Comparison of ENCODE assay signal across 12 mouse cellular contexts in the genomic region with DNA sequence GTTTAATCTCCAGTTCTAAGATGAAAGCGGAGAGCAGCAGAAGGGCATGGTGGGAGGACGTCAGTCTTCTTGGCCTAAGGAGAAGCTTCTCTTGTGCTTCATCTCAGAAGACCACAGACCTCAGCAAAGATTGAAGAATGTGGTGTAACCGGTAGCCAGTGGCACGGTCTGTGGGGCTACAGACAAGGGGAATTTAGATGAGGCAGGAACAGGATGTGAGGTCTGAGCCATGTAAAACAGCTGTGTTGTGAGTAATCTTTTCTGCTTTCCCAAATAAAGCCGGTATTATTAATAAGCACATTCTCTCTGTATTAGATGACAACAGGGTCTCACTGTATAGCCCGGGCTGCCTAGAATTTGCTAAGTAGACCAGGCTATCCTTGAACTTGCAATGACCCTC. TPM values are rescaled to one million over a fixed set of nuclear protein-coding genes. Genes with fewer than 3 reads are reported as not detected.
DNase-seq lines count a peak whose midpoint lies in the region; ATAC-seq lines count a peak whose summit lies in the region.
"Had no signal": no experiment of that assay in that cellular context is flagged by ENCODE, and none has a peak within 500 bp of the region (broad histone marks: within the 10 kb centered on the region; RNA-seq: fewer than 3 reads in every experiment).

No protein-coding gene starts in this region.

- 69% methylated on average over 6 of the region's 6 CpGs for WGBS in kidney, embryonic 16.5 days
- 70% methylated on average over 6 of the region's 6 CpGs for WGBS in forebrain, embryonic 12.5 days

- no peak for DNase-seq in kidney, postnatal 14 days
- DNase-seq in frontal cortex, adult 2 months (ENCODE audit: extremely low spot score in 1 of 2, low spot score in 1 of 2) = no peak
- no peak for DNase-seq in ovary, postnatal 14 days (ENCODE audit: low spot score)
- DNase-seq: cerebellum, adult 9-10 months; right cerebral cortex, postnatal 4 days had no signal

- no peak for ATAC-seq in kidney, embryonic 16.5 days (ENCODE audit: low FRiP score, low TSS enrichment)
- ATAC-seq in CD4-positive, CD25-positive, alpha-beta regulatory T cell, adult 4 months = peak; percentile 87
- peak; percentile 84 for ATAC-seq in common myeloid progenitor, adult 5-6 weeks (replicated peaks; ENCODE audit: low read depth, poor library complexity, severe bottlenecking)
- ATAC-seq in monocyte, adult 5-6 weeks (replicated peaks; ENCODE audit: insufficient number of reproducible peaks, low FRiP score, low TSS enrichment, poor library complexity, severe bottlenecking) = peak; percentile 88
- ATAC-seq in forebrain, embryonic 12.5 days (ENCODE audit: low FRiP score) = no peak

- H3K9me3 ChIP-seq in kidney, embryonic 16.5 days (ENCODE audit: low read length) = no peaks in the 10 kb centered on the region
- H3K9me3 ChIP-seq in forebrain, embryonic 12.5 days = no peaks in the 10 kb centered on the region

- no peaks in the 10 kb centered on the region for H3K27me3 ChIP-seq in kidney, embryonic 16.5 days (ENCODE audit: insufficient read depth, low read length)
- no peaks in the 10 kb centered on the region for H3K27me3 ChIP-seq in forebrain, embryonic 12.5 days

- H3K4me1 ChIP-seq in kidney, embryonic 16.5 days (ENCODE audit: insufficient read depth, low read length) = peaks cover 32% of the 10 kb centered on the region
- H3K4me1 ChIP-seq in forebrain, embryonic 12.5 days = peaks cover 21% of the 10 kb centered on the region

- 0 out of 2 replicates have a peak overlapping the region, but pooled peaks have one; percentile 31 for H3K9ac ChIP-seq in kidney, embryonic 16.5 days (replicated peaks; ENCODE audit: low read length)
- H3K9ac ChIP-seq in forebrain, embryonic 12.5 days = no peak overlapping the region

- H3K36me3 ChIP-seq in kidney, embryonic 16.5 days (ENCODE audit: insufficient read depth, low read length) = no peaks in the 10 kb centered on the region
- H3K36me3 ChIP-seq in forebrain, embryonic 12.5 days (replicated peaks) = 0 out of 2 replicates have a peak, but pooled peaks cover 3% of the 10 kb centered on the region

- peak overlapping the region; percentile 68; the same call in 1 of the 2 replicates for H3K27ac ChIP-seq in kidney, embryonic 16.5 days (ENCODE audit: low read length)
- H3K27ac ChIP-seq in forebrain, embryonic 12.5 days = no peak overlapping the region

- no peak overlapping the region for H3K4me3 ChIP-seq in kidney, embryonic 16.5 days (ENCODE audit: low read length)
- H3K4me3 ChIP-seq in forebrain, embryonic 12.5 days (replicated peaks) = no peak overlapping the region

- no peak overlapping the region for H3K4me2 ChIP-seq in kidney, embryonic 16.5 days (replicated peaks; ENCODE audit: low read depth, low read length)
- no peak overlapping the region for H3K4me2 ChIP-seq in forebrain, embryonic 12.5 days
- H3K4me2 ChIP-seq: midbrain, embryonic 11.5 days had no signal

RNA-seq across cellular contexts. Expression of a gene that starts 28.8 kb away (rescaled TPM):
- polyA plus RNA-seq in kidney, embryonic 16.5 days (2015; fragmentation: Nextera tagmentation; extraction: Ambion mirVana) = 77.4 and 102 TPM in 2 replicates
- 10 to 100 TPM; 69.2 to 76.3 TPM for polyA plus RNA-seq in CD4-positive, CD25-positive, alpha-beta regulatory T cell, adult 4 months (2017; shearing (Covaris generic))
- total RNA-seq in common myeloid progenitor, adult 5-6 weeks (2017) = 45.6 and 61.3 TPM in 2 replicates
- 66.9 to 107 TPM (median 85.9 TPM) in 3 replicates for total RNA-seq in monocyte, adult 5-6 weeks (2017)
- polyA plus RNA-seq in frontal cortex, adult 2 months (2012; rRNA removed) = 14.2 and 16.3 TPM in 2 replicates
- polyA plus RNA-seq in forebrain, embryonic 12.5 days (2016; fragmentation: Nextera tagmentation; extraction: Ambion mirVana) = 36.4 and 42.5 TPM in 2 replicates

RNA-seq across cellular contexts. Expression of a gene that starts 52.8 kb away (rescaled TPM):
- 13.2 and 16.8 TPM in 2 replicates for polyA plus RNA-seq in kidney, embryonic 16.5 days (2015; fragmentation: Nextera tagmentation; extraction: Ambion mirVana)
- polyA plus RNA-seq in CD4-positive, CD25-positive, alpha-beta regulatory T cell, adult 4 months (2017; shearing (Covaris generic)) = under 1 TPM in 1 of 2 experiments, not detected in 1; 0.54 TPM
- not detected in 2 replicates for total RNA-seq in common myeloid progenitor, adult 5-6 weeks (2017)
- total RNA-seq in monocyte, adult 5-6 weeks (2017) = not detected in 3 replicates
- 8.1 and 9.9 TPM in 2 replicates for polyA plus RNA-seq in frontal cortex, adult 2 months (2012; rRNA removed)
- 0.47 and 0.50 TPM in 2 replicates for polyA plus RNA-seq in forebrain, embryonic 12.5 days (2016; fragmentation: Nextera tagmentation; extraction: Ambion mirVana)

RNA-seq across cellular contexts. Expression of a gene that starts 53.2 kb away (rescaled TPM):
- polyA plus RNA-seq in kidney, embryonic 16.5 days (2015; fragmentation: Nextera tagmentation; extraction: Ambion mirVana) = 0.10 and 0.15 TPM in 2 replicates
- polyA plus RNA-seq in CD4-positive, CD25-positive, alpha-beta regulatory T cell, adult 4 months (2017; shearing (Covaris generic)) = not detected
- not detected in 2 replicates for total RNA-seq in common myeloid progenitor, adult 5-6 weeks (2017)
- not detected in 3 replicates for total RNA-seq in monocyte, adult 5-6 weeks (2017)
- polyA plus RNA-seq in frontal cortex, adult 2 months (2012; rRNA removed) = 8.9 and 14.7 TPM in 2 replicates
- polyA plus RNA-seq in forebrain, embryonic 12.5 days (2016; fragmentation: Nextera tagmentation; extraction: Ambion mirVana) = 0.14 and 0.29 TPM in 2 replicates
- total RNA-seq: gastrocnemius, postnatal 4 days had no signal

Comparison
In these comparisons a context has a peak if more than half of its experiments do, and no peak if none do; other contexts are left out.
1. ATAC-seq: peak in CD4-positive, CD25-positive, alpha-beta regulatory T cell, adult 4 months (single experiment), common myeloid progenitor, adult 5-6 weeks (single experiment) and monocyte, adult 5-6 weeks (single experiment); none in kidney, embryonic 16.5 days (single experiment) and forebrain, embryonic 12.5 days (single experiment).